Mouse (Mus musculus) ES-CJ7 (cell line): ENCODE measurements around the gene Taf3.

Experiments
- DNase-seq: peaks from one replicate; pipeline ENCODE4 v3.0.0; 2011; ENCODE audit warnings: low read depth, low spot score

Gene Taf3

DNA sequence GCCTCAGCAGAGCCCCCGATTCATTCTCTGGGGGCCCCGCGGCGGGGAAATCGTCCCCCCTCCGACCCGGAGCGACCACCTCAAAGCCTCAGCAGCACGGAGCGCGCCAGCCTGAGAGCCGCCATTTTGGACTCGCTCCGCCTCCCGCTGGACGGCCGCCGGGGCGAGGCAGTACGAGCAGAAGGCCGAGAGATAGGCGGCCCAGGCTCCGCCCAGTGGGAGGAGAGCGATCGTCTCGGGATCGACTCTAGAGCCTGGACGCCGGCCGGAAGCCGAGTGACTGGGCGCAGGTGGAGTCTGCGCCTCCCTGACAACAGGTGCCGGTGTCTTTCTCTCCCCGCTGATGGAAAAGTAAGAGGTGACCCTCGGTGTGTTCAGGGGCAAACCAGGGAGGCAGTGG lies at the start of gene Taf3:
TSS of gene Taf3 (minus strand) at position 136 of the 400 bp plus-strand sequence.
- DNase-seq: peak; percentile 89

DNA sequence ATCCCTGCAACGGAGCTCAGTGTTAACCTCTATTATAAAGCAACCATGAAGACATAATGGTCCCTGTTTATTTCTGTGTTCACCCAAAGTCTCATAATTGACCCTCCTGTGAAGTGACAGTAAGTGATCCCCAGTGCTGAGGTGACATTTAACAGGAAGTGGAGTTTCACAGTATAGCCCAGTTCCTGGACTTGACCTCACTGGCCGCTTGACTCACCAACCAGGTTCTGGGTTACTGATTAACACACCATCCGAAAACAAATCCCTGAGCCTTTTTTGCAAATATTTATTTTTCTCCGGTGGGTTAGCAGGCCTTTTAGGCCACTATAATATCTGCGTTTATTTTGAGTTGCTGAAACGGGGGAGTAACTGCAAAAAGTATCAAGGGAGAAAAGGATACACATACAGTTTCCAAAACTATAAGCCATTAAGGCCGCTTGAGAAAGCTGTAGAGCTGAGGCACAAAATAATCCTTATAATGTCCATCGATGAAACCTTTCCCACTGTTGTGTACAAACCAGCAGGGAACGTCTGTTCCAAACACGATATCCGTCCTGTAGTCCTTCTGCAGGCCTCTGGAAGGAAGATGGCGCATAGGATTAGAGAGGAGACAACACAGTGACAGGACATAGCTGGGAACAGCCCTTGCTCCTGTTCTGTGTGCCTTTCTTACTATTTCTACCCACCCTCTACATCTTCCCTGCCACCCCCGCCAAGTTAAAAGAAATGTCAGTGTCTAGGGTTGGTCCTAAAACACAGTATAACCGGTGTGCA lies 46.1 kb upstream of the Taf3 start:
- DNase-seq: no peak

GRCm38 (mm10) chr2:10087256-10087850 lies 39.0 kb upstream of the Taf3 start:
- DNase-seq: no peak

- DNase-seq: no peak
These were observed 34.3 kb upstream of the Taf3 start for GRCm38 (mm10) chr2:10082737-10083136.

DNA sequence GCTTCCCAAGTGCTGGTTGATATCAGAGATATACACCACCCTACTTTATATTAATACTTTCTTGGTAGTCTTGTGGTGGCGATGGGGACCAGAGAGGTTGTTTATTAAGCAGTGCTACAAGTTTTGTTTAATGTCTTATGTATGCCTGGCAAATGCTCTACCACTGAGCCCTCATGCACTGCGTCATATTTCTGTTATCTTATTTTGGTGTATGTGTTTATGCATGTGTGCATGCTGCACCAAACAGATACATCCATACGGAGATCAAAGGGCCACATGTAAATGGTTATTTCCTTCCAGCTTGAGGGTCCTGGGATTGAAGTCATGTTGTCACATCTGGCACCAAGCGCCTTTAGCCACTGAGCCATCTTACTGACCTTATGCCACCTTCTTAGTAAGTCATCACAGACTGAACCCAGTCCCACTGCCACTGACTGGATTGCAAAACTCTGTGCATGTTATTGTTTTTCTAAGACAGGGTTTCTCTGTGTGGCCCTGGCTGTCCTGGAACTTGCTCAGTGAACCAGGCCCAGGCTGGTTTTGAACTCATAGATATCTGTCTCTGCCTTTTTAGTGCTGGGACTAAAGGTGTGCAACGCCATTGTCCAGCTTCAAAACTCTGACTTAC lies 33.2 kb upstream of the Taf3 start:
- no peak for DNase-seq

DNA sequence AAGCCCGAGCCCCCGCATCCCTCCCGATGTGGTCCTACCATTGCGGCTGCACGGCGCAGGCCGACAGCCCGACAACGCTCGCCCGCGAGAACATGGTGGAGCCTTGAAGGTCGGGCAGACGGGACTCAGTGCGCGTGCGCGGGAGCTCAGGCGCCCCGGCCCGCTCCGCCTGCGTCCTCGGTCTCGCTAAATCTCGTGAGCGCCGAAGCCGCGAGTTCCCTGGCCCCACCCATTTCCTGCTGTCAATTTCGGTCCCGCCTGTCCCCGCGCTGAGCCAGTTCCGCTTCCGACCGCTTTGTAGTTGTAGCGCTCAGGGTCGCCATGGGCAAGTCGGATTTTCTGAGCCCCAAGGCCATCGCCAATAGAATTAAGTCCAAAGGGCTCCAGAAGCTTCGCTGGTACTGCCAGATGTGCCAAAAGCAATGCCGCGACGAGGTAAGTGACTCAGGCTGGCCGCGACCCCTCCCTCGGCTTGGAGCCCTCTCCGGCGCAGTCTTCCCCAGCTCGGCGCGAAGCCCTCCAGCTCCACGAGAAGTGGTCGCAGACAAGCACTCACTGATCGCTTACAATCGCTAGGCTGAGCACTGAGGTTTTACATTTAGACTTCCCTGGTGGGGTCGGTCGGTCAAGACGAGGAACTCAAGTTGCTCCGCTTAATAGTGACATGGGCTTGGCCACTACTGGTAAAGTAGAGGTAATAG lies 32.1 kb upstream of the Taf3 start, which contains the start of the genes Atp5c1 and Kin:
TSS of gene Atp5c1 (minus strand) at position 201 of the 701 bp plus-strand sequence.
TSS of gene Kin (plus strand) at position 284 of the 701 bp plus-strand sequence.
- DNase-seq: peak; percentile 97

GRCm38 (mm10) chr2:10079745-10080309 lies 31.4 kb upstream of the Taf3 start:
- no peak for DNase-seq

GRCm38 (mm10) chr2:10076675-10077074 lies 28.3 kb upstream of the Taf3 start:
- DNase-seq: no peak

DNA sequence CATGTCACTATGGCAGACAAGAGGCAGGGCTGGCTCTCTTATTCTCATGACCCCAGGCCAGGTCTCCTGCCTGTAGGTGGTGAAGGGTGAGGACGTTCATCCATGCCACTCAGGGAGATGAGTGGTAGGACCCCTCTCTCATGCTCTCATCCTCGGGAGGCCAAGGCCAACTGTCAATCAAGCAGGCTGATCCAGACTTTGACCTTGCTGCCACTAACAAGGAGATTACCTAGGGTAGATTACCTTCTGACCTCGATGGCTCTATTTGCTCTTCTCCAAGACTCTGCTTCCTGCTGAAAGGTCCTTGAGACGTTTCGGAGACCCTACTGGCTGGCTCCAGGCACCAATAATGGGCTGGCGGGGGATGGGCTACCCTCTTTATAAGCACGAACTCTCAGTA lies 26.1 kb upstream of the Taf3 start:
- no peak for DNase-seq

DNA sequence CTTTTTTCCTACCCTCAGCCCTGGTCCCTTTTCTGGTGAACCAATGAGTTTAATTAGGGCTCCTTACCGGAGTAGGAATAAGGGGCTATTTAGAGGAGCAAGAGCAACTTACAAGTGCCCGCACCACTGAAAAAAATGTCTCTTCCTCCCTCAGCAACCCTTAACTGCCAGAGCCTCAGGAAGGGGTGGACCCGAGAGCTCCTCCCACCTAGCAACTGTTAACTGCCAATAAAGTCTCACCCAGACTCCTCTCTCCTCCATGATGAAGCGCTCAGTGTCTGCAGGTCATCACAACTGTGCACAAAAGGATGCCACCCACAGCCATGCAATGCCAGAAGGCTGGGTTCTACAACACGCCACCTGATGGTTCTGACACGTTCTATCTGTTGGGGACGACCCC lies 23.4 kb upstream of the Taf3 start:
- no peak for DNase-seq

- DNase-seq: no peak
These were observed 10.4 kb upstream of the Taf3 start for GRCm38 (mm10) chr2:10058836-10059235.

- no peak for DNase-seq
These were observed 3.6 kb upstream of the Taf3 start for GRCm38 (mm10) chr2:10051996-10052395.

GRCm38 (mm10) chr2:10050878-10051277 lies 2.5 kb upstream of the Taf3 start:
- no peak for DNase-seq

DNA sequence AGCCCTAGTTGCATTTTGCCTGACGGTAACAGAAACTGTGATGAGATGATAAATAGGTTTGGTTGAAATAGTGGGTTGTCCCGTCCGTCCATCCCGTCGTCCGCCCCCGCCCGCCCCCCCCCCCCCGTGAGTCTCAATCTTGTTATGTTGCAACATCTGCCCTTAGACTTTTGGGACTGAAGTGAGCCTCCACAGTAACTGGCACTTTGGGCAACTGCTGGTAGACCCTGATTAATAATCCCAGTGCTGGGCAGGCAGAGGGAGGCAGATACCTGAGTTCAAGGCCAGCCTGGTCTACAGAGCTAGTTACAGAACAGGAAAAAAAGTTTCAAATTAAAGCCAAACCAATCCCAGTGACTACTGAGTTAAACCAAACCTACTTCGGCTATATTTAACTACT lies 1.1 kb upstream of the Taf3 start:
- DNase-seq: no peak

DNA sequence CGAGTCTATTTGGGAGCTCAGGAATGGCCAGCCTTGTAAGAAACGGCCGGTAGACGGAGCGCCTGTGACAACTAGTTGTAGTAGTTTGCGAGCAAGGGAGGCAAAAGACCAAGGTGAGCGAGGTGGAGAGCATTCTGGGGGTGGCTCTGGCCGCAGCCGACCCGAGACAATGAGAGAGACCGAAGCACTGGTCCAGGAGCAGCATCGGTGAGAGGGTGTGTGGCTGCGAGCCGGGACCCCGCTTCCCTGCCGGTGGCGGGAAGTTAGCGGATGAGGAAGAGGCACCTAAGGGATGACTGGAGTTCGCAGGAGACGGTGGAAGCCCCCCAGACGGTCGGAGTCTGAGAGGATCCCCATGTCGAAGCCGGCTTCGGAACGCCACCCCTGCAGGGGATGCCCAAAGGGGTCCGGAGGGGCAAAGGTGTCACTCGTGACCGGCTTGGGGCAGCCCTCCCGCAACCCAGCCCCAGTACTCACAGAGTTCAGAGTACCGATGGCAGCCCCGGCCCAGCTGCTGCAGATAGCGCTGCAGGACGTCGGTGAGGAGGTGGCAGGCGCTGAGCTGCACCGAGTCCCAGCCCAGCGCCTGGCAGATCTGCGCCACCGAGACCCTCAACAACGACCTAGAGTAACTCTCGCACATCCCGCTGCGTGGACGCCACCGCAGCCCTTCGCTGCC lies 499 bp downstream of the Taf3 start:
- peak; percentile 39 for DNase-seq

DNA sequence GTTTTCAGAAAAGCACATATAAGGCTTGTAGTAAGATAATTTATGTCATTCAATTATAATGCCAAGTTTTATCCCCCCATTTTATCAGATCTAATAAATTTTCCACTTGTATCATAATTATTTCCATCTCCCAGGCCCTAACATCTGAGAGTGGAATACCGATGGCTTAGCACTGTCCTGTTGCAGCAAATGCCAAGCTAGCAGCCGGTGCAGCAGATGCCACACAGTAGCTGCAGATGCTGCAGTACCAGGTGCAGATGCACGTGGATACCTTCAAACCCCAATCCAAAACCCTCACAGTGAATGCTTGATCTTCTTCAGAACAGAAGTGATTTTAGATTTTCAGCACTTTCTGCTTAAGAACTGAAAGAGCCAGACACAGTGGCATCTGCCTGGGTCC lies 13.4 kb downstream of the Taf3 start:
- DNase-seq: no peak

DNA sequence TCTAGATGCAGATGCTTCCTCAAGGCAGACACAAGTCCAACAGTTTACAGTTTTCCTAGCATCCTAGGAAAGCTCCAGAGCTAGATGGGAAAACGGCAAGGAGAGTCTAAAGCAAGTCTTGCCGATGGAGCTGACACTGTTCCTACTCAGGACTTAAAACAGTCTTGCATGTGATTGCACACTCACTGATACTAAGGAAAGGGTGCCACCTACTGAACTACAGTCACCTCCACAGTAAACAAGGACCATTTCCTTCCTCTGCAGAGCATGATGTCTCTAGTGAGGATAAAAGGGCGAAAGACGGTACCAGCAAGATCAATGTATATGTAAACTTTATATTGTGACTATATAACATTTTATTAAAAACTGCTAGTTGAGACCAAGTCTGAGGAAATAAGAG lies 14.7 kb downstream of the Taf3 start:
- no peak for DNase-seq

DNA sequence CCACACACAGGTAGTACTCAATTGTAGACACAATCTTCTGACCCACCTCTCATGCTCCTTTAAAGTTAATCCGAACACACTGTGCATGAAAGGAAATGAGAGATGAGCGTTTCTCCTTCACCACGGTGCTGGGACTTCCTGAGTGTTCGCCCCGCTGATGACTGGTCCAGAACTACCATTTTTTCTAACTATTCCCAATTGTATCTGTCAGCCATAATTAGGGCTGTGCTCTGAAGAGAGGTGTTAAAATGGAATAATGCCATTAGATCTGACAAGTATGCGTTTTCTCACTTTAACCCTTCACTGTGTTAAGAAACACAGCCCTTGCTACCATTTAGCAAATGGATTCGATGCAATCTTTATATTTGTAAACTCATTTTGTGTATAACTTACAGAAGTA lies 18.6 kb downstream of the Taf3 start:
- DNase-seq: no peak

- no peak for DNase-seq
These were observed 24.1 kb downstream of the Taf3 start for GRCm38 (mm10) chr2:10024264-10024663.

- no peak for DNase-seq
These were observed 27.1 kb downstream of the Taf3 start for GRCm38 (mm10) chr2:10021296-10021695.

- DNase-seq: no peak
These were observed 33.3 kb downstream of the Taf3 start for GRCm38 (mm10) chr2:10014951-10015635.
